Mouse (Mus musculus) C2C12 (cell line): Measurements from ENCODE around the gene Ttc30b. TPM values are rescaled to one million over a fixed set of nuclear protein-coding genes. Genes with fewer than 3 reads are reported as not detected.
A peak's percentile ranks its signal among the peaks of the same experiment; 100 is the strongest.
"Not testable (repeated sequence)": the region's sequence is repeated elsewhere in the genome, so short reads cannot be mapped to it uniquely, and the experiment has no call there.

Experiments
- H3K27me3 ChIP-seq: one replicate; pipeline ENCODE4 v1.6.1; 2011; ENCODE audit not compliant: control insufficient read depth, insufficient read depth, insufficient read length
- H3K36me3 ChIP-seq: one replicate; pipeline ENCODE4 v1.6.1; 2011; ENCODE audit not compliant: control insufficient read depth, insufficient read depth
- H3K4me3 ChIP-seq: one replicate; pipeline ENCODE4 v1.5.1; 2011; ENCODE audit warnings: mild to moderate bottlenecking, control low read depth; ENCODE audit not compliant: poor library complexity, insufficient read depth, severe bottlenecking
- H3K79me2 ChIP-seq: one replicate; pipeline ENCODE4 v1.6.1; 2011; ENCODE audit not compliant: control insufficient read depth, insufficient read depth
- H3K79me3 ChIP-seq: one replicate; pipeline ENCODE4 v1.6.1; 2011; ENCODE audit warnings: low read depth, control low read depth
- H3ac ChIP-seq: one replicate; pipeline ENCODE3; 2011; ENCODE audit warnings: low read depth; ENCODE audit not compliant: control insufficient read depth, insufficient read length
- CEBPB ChIP-seq: IDR thresholded peaks from one replicate; pipeline ENCODE4 v1.6.1; 2011; ENCODE audit warnings: low read depth, mild to moderate bottlenecking, control low read depth, moderate library complexity
- CTCF ChIP-seq: IDR thresholded peaks from one replicate; pipeline ENCODE4 v1.5.1; 2011; ENCODE audit not compliant: control insufficient read depth, insufficient read depth, insufficient read length
- FOSL1 ChIP-seq: IDR thresholded peaks from one replicate; pipeline ENCODE4 v1.8.0; 2011; ENCODE audit warnings: mild to moderate bottlenecking, low read length; ENCODE audit not compliant: poor library complexity, insufficient read depth, severe bottlenecking
- MAX ChIP-seq: IDR thresholded peaks from one replicate; pipeline ENCODE4 v1.6.1; 2011; ENCODE audit warnings: mild to moderate bottlenecking, control low read depth
- MYOD1 ChIP-seq: IDR thresholded peaks from one replicate; pipeline ENCODE4 v1.6.1; 2011; ENCODE audit warnings: low read depth; ENCODE audit not compliant: control insufficient read depth, insufficient read length
- MYOG ChIP-seq: IDR thresholded peaks from one replicate; pipeline ENCODE4 v1.6.1; 2011; ENCODE audit not compliant: control insufficient read depth, insufficient read length; ENCODE audit errors: extremely low read depth
- USF1 ChIP-seq: IDR thresholded peaks from one replicate; pipeline ENCODE4 v1.6.1; 2011; ENCODE audit warnings: low read depth, mild to moderate bottlenecking, control low read depth, moderate library complexity
- polyA plus RNA-seq: library from polyadenylated mRNA; unstranded; fragments of >200 nt; fragmentation: generic; extraction: Trizol; gene quantifications from one replicate; pipeline ENCODE4 v1.2.1, GENCODE M21; 2012; ENCODE audit warnings: missing spikeins

Gene Ttc30b
- polyA plus RNA-seq, 1 experiment: 0.98 TPM

- H3K79me3 ChIP-seq: no peaks in the 10 kb centered on the region
- TF ChIP-seq CTCF (no peak), USF1 (no peak), FOSL1 (no peak), MYOG (no peak), MAX (no peak), CEBPB (no peak), MYOD1 (no peak)
- H3K4me3 ChIP-seq: no peak overlapping the region
- H3K79me2 ChIP-seq: no peaks in the 10 kb centered on the region
- no peaks in the 10 kb centered on the region for H3K27me3 ChIP-seq
- H3K36me3 ChIP-seq: no peaks in the 10 kb centered on the region
- no peak overlapping the region for H3ac ChIP-seq
These were observed 44.2 kb upstream of the Ttc30b start for GRCm38 (mm10) chr2:75982626-75983025.

GRCm38 (mm10) chr2:75981440-75982081, 43.2 kb upstream of the Ttc30b start, which contains the start of gene Ttc30a1:
Ttc30a1 (minus strand) TSS chr2:75981967.
- not testable (repeated sequence) for H3K27me3 ChIP-seq, H3K79me2 ChIP-seq, H3K79me3 ChIP-seq, H3ac ChIP-seq, H3K36me3 ChIP-seq
- peak within 1 kb of the TSS; percentile 3 for H3K4me3 ChIP-seq
- TF ChIP-seq MAX: peak; percentile 95

- H3K36me3 ChIP-seq, H3ac ChIP-seq, H3K79me3 ChIP-seq, H3K79me2 ChIP-seq, H3K27me3 ChIP-seq, H3K4me3 ChIP-seq: not testable (repeated sequence)
These were observed 42.6 kb upstream of the Ttc30b start for GRCm38 (mm10) chr2:75980933-75981439.

- H3K36me3 ChIP-seq, H3K79me2 ChIP-seq, H3K4me3 ChIP-seq: not testable (repeated sequence)
These were observed 39.5 kb upstream of the Ttc30b start, which contains the start of gene Ttc30a2 for GRCm38 (mm10) chr2:75977752-75978368. Ttc30a2 (minus strand) TSS chr2:75978170.

GRCm38 (mm10) chr2:75976070-75976469, 37.7 kb upstream of the Ttc30b start:
- not testable (repeated sequence) for H3ac ChIP-seq, H3K4me3 ChIP-seq, H3K36me3 ChIP-seq, H3K79me3 ChIP-seq, H3K27me3 ChIP-seq, H3K79me2 ChIP-seq

More at GRCm38 (mm10) chr2:75977752-75978368, 39.5 kb upstream of the Ttc30b start, which contains the start of gene Ttc30a2:
- H3K79me3 ChIP-seq, H3K27me3 ChIP-seq, H3ac ChIP-seq: not testable (repeated sequence)

GRCm38 (mm10) chr2:75974131-75974530, 35.7 kb upstream of the Ttc30b start:
- TF ChIP-seq FOSL1 (no peak), CTCF (no peak)
- Histone ChIP-seq H3K36me3 (no peaks in the 10 kb centered on the region), H3ac (no peak overlapping the region), H3K79me3 (no peaks in the 10 kb centered on the region), H3K27me3 (peaks cover 9% of the 10 kb centered on the region), H3K79me2 (no peaks in the 10 kb centered on the region), H3K4me3 (no peak overlapping the region)

GRCm38 (mm10) chr2:75964972-75965371, 26.6 kb upstream of the Ttc30b start:
- Histone ChIP-seq H3K27me3 (peaks cover 6% of the 10 kb centered on the region), H3ac (no peak overlapping the region), H3K4me3 (no peak overlapping the region), H3K36me3 (no peaks in the 10 kb centered on the region), H3K79me2 (no peaks in the 10 kb centered on the region), H3K79me3 (no peaks in the 10 kb centered on the region)
- no peak for TF ChIP-seq FOSL1
- no peak for TF ChIP-seq CTCF
- no peak for TF ChIP-seq CEBPB
- TF ChIP-seq USF1: no peak
- TF ChIP-seq MAX: no peak
- no peak for TF ChIP-seq MYOG
- TF ChIP-seq MYOD1: no peak
